Mouse (Mus musculus): ENCODE results near the gene Pdia5.

DNA sequence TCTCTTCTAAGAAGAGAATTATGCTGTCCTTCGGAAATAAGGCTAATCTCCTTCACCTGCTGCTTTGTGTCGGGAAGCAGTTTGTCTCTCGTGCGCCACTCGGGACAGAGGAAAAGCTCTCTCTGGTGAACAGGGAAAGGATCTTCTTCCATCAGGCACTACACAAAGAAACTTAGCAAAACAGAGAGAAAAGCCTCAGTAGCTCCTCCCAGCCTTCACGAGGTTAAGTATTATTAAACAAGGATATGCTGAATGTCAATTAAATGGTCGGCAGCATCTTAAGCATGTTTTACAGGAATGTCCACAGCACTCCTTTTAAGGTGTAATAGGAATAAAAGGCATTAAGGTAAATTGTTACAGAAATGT, 126.6 kb downstream of the Pdia5 start:
- TF ChIP-seq CTCF (IDR thresholded peaks at IDR 0.05) (no peak), EP300 (IDR thresholded peaks at IDR 0.05) (no peak)

Measured in lung, postnatal 0 days (tissue).